Comparison of ENCODE assay signal across 8 mouse cellular contexts in the genomic region with DNA sequence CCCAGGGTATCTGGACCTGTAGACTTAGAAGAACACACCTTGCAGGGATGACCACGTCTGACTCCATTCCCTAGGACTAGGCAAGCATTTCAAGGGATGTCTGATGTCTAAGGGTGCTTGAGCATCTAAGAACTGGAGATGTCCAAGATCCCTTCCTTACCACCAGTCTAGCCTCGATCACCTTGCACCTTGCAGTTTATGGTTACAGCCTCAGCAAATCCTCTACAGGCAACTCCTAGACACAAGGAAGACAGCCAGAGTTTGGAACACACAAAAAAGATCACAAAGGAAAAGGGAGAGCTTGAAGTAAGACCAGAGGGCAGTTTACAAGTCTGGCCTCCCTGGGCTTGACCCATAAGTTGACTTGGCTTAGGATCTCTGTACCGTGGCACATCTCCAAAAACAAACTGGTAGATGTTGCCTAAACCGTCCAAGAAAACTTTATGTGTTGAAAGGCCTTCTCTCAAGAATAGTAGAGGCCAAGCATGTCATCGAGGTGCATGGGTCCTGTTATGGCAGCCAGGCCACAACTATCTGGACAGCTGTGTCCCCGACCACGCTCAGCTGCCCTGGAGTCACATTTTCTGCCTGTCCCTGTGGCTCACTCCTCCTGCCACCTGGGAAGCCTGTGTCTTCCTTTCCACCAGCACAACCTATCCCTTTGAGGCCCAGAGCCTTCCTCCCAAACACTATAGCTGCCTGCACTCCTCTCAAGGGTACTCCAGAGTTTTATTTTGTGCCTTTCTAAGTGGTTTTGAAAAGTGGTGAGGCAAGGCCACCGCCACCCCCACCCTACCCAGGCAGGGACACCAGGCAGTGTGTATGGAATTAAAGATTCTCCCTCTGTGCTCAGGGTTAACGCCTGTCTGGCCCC. TPM values are rescaled to one million over a fixed set of nuclear protein-coding genes. Genes with fewer than 3 reads are reported as not detected.
A peak's percentile ranks its signal among the peaks of the same experiment; 100 is the strongest.
DNase-seq lines count a peak whose midpoint lies in the region; ATAC-seq lines count a peak whose summit lies in the region.

No protein-coding gene starts in this region.

- WGBS in embryonic facial prominence, embryonic 11.5 days, result 67% methylated on average over 9 of the region's 9 CpGs
- WGBS in embryonic facial prominence, embryonic 10.5 days, result 61% methylated on average over 9 of the region's 9 CpGs
- WGBS in lung, embryonic 16.5 days, result 60% methylated on average over 9 of the region's 9 CpGs
- 70% methylated on average over 9 of the region's 9 CpGs for WGBS in hindbrain, embryonic 15.5 days

- no peak overlapping the region for H3K9ac ChIP-seq in embryonic facial prominence, embryonic 11.5 days (replicated peaks; ENCODE audit: low read length)
- H3K9ac ChIP-seq in lung, embryonic 16.5 days (ENCODE audit: low read length), result no peak overlapping the region
- no peak overlapping the region for H3K9ac ChIP-seq in hindbrain, embryonic 15.5 days

- H3K4me2 ChIP-seq in embryonic facial prominence, embryonic 11.5 days (ENCODE audit: low read depth, low read length), result no peak overlapping the region
- H3K4me2 ChIP-seq in lung, embryonic 16.5 days (ENCODE audit: low read depth, low read length), result peak overlapping the region; percentile 98; the same call in 1 of the 2 replicates
- H3K4me2 ChIP-seq in hindbrain, embryonic 15.5 days, result peak overlapping the region; percentile 100; the same call in 1 of the 2 replicates

- no peak overlapping the region for H3K27ac ChIP-seq in embryonic facial prominence, embryonic 11.5 days (replicated peaks; ENCODE audit: low read depth, low read length)
- no peak overlapping the region for H3K27ac ChIP-seq in embryonic facial prominence, embryonic 10.5 days (replicated peaks)
- H3K27ac ChIP-seq in lung, embryonic 16.5 days (ENCODE audit: low read length), result no peak overlapping the region
- no peak overlapping the region for H3K27ac ChIP-seq in hindbrain, embryonic 15.5 days (replicated peaks)

- ATAC-seq in embryonic facial prominence, embryonic 11.5 days (replicated peaks; ENCODE audit: insufficient number of reproducible peaks, low FRiP score, low TSS enrichment, low read depth), result 0 out of 2 replicates have a peak, but pooled peaks have one; percentile 5
- ATAC-seq in lung, embryonic 16.5 days (ENCODE audit: low read depth), result peak; percentile 53
- no peak for ATAC-seq in hindbrain, embryonic 15.5 days (ENCODE audit: low FRiP score, low read depth)

- intact Hi-C loops in left cerebral cortex, postnatal 4 days (cut with DNase I), result no loop called here

- H3K36me3 ChIP-seq in embryonic facial prominence, embryonic 11.5 days (replicated peaks; ENCODE audit: control insufficient read depth, insufficient read depth, low read depth, low read length), result no peaks in the 10 kb centered on the region
- no peaks in the 10 kb centered on the region for H3K36me3 ChIP-seq in embryonic facial prominence, embryonic 10.5 days (replicated peaks)
- H3K36me3 ChIP-seq in lung, embryonic 16.5 days (ENCODE audit: control insufficient read depth, insufficient read depth, low read length), result no peaks in the 10 kb centered on the region
- no peaks in the 10 kb centered on the region for H3K36me3 ChIP-seq in hindbrain, embryonic 15.5 days

- H3K27me3 ChIP-seq in embryonic facial prominence, embryonic 11.5 days (ENCODE audit: control insufficient read depth, insufficient read depth, low read length), result peaks cover 33% of the 10 kb centered on the region
- peaks cover 73% of the 10 kb centered on the region for H3K27me3 ChIP-seq in embryonic facial prominence, embryonic 10.5 days (replicated peaks; ENCODE audit: low read depth, poor library complexity, severe bottlenecking)
- peaks cover 43% of the 10 kb centered on the region for H3K27me3 ChIP-seq in lung, embryonic 16.5 days (ENCODE audit: control insufficient read depth, insufficient read depth, low read depth, low read length)
- H3K27me3 ChIP-seq in hindbrain, embryonic 15.5 days, result peaks cover 43% of the 10 kb centered on the region

- H3K9me3 ChIP-seq in embryonic facial prominence, embryonic 11.5 days (replicated peaks; ENCODE audit: control insufficient read depth, low read length), result no peaks in the 10 kb centered on the region
- H3K9me3 ChIP-seq in embryonic facial prominence, embryonic 10.5 days, result no peaks in the 10 kb centered on the region
- H3K9me3 ChIP-seq in lung, embryonic 16.5 days (ENCODE audit: control insufficient read depth, low read length), result no peaks in the 10 kb centered on the region
- no peaks in the 10 kb centered on the region for H3K9me3 ChIP-seq in hindbrain, embryonic 15.5 days

- no peaks in the 10 kb centered on the region; the same call in 1 of the 2 replicates for H3K4me1 ChIP-seq in embryonic facial prominence, embryonic 11.5 days (ENCODE audit: control insufficient read depth, insufficient read depth, low read length)
- H3K4me1 ChIP-seq in embryonic facial prominence, embryonic 10.5 days, result peaks cover 18% of the 10 kb centered on the region
- H3K4me1 ChIP-seq in lung, embryonic 16.5 days (replicated peaks; ENCODE audit: control insufficient read depth, insufficient read depth, low read length), result peaks cover 5% of the 10 kb centered on the region; the same call in 1 of the 2 replicates
- peaks cover 19% of the 10 kb centered on the region for H3K4me1 ChIP-seq in hindbrain, embryonic 15.5 days (replicated peaks)

- no peak overlapping the region for H3K4me3 ChIP-seq in embryonic facial prominence, embryonic 11.5 days (ENCODE audit: low read depth, low read length)
- no peak overlapping the region for H3K4me3 ChIP-seq in embryonic facial prominence, embryonic 10.5 days
- H3K4me3 ChIP-seq in lung, embryonic 16.5 days (ENCODE audit: low read length), result no peak overlapping the region
- peak overlapping the region; percentile 64; the same call in 1 of the 2 replicates for H3K4me3 ChIP-seq in hindbrain, embryonic 15.5 days

- no peak for DNase-seq in embryonic facial prominence, embryonic 11.5 days (ENCODE audit: low spot score)
- no peak for DNase-seq in embryonic facial prominence, embryonic 10.5 days (ENCODE audit: low spot score)
- no peak for DNase-seq in lung, postnatal 25 days (ENCODE audit: low spot score)
- peak; percentile 30 for DNase-seq in neural tube, embryonic 10.5 days (ENCODE audit: extremely low spot score, low spot score)
- no peak for DNase-seq in left cerebral cortex, postnatal 4 days
- DNase-seq in kidney, adult 11 months, result no peak

RNA-seq across cellular contexts. Expression of a gene that starts 0.5 kb away (rescaled TPM):
- 2.5 and 3.4 TPM in 2 replicates for polyA plus RNA-seq in embryonic facial prominence, embryonic 11.5 days (2014; fragmentation: Nextera tagmentation; extraction: Ambion mirVana)
- 2.2 and 3.1 TPM in 2 replicates for polyA plus RNA-seq in embryonic facial prominence, embryonic 10.5 days (2016; fragmentation: Nextera tagmentation; extraction: Ambion mirVana)
- polyA plus RNA-seq in lung, embryonic 16.5 days (2015; fragmentation: Nextera tagmentation; extraction: Ambion mirVana), result 2.0 and 3.0 TPM in 2 replicates
- 0.94 and 1.2 TPM in 2 replicates for polyA plus RNA-seq in hindbrain, embryonic 15.5 days (2015; fragmentation: Nextera tagmentation; extraction: Ambion mirVana)
- 1 to 10 TPM; 2.3 to 2.5 TPM for total RNA-seq in left cerebral cortex, postnatal 4 days (2021)

RNA-seq across cellular contexts. Expression of a gene that starts 56.7 kb away (rescaled TPM):
- polyA plus RNA-seq in embryonic facial prominence, embryonic 11.5 days (2014; fragmentation: Nextera tagmentation; extraction: Ambion mirVana), result not detected in 2 replicates
- not detected in 2 replicates for polyA plus RNA-seq in embryonic facial prominence, embryonic 10.5 days (2016; fragmentation: Nextera tagmentation; extraction: Ambion mirVana)
- not detected in 2 replicates for polyA plus RNA-seq in lung, embryonic 16.5 days (2015; fragmentation: Nextera tagmentation; extraction: Ambion mirVana)
- polyA plus RNA-seq in hindbrain, embryonic 15.5 days (2015; fragmentation: Nextera tagmentation; extraction: Ambion mirVana), result not detected in 2 replicates
- not detected for total RNA-seq in left cerebral cortex, postnatal 4 days (2021)
